Mouse (Mus musculus) kidney, postnatal 14 days (tissue): ENCODE results near the gene 2010315B03Rik.

Experiments used
- DNase-seq: peaks from one replicate; pipeline ENCODE4 v3.0.0; 2022; ENCODE audit warnings: mixed read lengths

2010315B03Rik gene

DNA sequence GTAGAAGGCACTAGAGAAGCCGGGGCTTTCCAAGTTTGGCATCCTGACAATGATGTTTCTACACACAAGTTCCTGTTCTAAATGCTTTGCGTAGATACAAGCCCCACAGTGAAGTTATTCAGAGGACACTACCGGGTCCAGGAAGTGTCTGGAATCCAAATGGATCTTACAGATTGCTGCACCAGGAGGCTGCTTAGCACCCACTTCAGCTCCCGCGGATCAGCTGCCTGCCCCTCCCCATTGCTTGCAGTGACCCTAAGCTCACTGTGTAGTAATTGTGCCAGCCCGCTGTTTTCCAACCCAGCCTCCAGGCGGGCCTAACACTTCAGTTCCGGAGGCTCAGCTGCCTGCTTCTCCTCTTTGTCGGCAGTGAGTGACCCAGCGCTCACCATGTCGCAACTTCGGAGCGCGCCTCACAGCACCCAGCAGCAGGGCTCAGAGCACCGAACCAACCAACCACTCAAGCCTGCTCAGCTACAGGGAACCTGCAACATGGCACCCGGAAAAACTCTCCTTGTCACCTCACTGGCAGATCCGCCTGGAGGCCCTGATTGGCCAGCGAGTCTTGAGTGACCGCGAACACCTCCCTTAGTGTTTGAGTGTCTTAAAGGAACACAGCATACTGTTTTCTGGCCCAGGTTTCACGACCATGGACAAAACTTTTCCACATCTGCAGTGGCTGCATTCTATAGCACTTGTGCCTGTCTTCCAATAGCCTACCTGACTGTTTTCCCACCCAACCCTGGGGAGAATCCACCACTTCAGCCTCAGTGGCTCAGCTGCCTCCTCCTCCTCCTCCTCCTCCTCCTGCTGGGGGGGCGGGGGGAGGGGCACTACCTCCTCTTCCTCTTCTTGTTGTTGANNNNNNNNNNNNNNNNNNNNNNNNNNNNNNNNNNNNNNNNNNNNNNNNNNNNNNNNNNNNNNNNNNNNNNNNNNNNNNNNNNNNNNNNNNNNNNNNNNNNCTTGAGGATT lies at the start of gene 2010315B03Rik:
2010315B03Rik (minus strand) TSS at position 526 of the 972 bp plus-strand sequence.
- peak; percentile 92 for DNase-seq

DNA sequence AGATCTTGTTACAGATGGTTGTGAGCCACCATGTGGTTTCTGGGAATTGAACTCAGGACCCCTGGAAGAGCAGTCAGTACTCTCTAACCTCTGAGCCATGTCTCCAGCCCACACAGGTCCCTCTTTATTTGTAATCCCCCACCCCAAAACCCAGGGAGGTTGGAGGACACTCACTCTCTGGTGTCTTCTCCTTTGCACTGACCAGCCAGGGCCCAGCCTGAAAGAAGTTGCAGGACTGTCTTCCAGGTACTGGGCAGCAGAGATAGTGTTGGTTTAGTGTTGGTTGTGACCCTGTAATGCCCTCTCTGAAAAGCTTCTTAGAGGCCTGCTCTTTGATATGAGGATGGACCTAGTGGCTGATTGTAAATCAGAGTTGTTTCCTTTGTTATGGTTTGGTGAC lies 994 bp downstream of the 2010315B03Rik start:
- no peak for DNase-seq

DNA sequence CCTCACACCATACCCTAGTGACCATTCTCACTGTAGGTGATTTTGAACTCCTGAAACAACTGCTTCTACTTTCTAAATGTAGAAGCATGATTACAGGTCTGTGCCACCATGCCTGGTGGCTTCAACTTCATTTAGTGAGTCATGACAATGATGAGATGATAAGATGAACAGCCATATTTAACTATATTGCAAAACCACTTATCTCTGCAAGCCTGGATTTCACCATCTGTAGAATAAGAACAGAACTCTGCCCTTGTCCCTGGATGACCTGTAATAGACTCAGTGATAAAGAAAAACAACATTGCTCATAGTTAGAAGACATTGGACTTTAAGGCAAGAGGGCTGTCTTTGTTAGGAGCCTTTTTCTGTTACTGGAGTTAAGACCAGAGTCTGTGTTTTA lies 24.2 kb downstream of the 2010315B03Rik start:
- no peak for DNase-seq

DNA sequence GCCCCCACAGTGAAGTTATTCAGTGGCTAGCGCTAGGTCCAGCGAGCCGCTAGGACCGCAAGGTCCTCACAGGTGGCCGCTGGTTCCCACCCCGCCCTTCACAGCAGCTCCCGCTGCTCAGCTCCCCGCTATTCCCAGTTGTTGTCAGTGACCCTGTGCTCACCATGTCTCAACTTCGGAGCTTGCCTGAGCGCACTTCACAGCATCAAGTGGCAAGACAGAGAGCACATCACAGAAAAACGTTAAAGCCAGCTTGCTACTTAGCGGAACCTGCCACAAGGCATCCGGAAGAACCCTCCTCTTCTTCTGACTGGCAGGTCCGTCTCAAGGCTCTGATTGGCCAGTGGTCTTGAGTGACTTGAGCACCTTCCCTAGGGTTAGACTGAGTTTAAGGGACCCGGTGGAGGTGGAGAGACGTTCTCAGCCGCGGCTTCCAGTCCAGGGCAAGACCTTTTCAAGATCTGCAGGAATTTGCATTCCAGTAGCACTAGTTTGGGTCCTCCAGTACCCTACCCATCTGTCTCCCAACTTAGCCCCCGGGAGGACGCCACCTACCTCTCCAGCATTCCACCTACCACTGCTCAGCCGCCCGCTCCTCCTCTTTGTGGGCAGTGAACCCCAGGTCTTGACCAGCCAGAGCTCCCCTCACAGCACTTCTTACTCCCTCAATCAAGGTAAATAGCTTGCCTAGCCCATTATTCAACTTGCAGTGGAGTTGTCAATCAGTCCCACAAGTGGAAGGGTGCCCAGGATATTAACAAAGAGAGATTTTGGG lies 30.4 kb downstream of the 2010315B03Rik start:
- DNase-seq = peak; percentile 92

DNA sequence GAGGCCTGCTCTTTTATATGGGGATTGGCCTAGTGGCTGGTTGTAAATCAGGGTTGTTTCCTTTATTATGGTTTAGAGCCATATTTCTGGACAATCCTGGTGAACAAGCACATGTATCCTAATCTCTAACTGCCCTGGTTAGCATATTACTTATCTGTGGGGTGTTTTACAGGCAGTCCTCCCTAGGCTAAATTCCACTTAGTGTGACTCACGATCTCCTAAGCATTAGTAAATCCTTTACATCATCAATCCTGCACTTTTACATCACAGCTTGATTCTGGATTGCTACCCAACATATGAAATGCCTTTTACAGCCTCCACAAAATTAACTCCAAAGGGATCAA lies 31.1 kb downstream of the 2010315B03Rik start:
- DNase-seq = no peak

DNA sequence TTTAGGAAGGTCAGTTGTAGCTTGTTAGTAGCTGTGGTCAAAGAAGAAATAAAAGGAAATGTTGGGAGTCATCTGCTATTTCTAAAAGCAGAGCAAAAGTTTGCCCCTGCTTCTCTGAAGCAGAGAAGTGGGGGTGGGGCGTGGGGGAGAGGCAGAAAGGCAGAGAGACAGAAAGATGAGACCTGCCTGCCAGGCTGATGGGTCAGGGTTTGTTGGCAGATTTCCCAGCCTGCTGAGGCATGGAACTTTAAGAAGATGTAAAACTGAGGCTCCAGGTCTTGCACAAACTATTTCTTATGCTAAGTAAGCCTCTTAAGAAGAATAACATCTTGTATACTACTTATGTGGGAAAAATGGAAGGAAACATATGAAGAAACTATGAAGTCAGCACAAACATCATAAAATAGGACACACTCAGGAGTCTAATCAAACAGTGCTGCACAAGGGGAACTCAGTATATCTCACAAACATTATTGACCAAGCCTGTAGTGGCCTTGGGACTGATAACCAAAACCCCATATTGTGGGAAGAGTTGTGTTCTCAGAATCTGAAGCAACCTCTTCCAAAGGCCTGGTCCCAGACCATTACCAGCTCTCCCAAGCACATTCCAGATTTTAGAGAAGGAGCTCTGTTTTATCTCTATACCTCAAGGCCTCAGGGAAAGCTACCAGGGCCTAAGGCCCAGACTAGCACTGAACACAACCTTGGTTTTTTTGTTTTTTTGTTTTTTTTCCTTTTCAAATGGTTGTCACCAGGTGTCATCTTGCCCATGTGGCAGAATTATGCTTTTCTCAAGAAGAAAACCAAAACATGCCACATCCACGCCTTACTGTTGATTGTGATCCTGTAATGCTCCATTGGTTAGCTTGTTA lies 31.7 kb downstream of the 2010315B03Rik start:
- DNase-seq = peak; percentile 59

DNA sequence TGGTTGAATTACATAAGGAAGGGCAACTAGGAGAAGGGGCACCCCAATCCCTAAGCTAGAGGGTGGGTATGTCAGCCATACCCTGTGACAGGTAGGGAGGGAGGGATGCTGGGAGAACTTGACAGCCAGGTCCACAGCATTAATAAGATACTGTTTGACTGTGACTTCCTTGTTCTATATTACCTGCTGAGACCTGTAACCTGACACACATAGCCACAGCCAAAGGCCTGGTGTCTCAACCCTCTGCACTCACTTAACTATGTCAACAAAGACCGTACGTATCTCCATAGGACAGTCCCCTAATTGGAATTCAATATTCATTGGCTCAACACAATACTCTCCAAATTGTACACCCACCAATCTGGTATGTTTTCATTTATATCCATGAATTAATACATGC lies 33.2 kb downstream of the 2010315B03Rik start:
- DNase-seq = no peak

DNA sequence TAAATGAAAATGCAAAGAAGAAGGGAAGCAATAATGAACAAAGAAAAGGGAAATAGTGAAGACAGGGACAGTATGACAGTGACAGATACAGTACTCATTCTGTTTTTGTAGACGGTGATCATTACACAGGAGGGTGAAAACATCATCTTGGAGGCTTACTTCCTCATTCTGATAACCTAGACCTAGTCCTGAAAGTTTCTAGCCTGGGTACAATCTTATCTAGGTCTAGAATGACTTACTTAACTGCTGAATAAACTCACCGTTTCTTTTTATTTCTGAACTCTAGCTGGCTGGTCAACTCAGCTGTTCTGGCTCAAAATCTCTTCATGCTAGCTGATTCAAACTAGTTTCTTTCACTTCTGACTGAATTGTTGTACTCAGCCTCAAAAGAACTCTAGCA lies 37.4 kb downstream of the 2010315B03Rik start:
- DNase-seq = no peak

DNA sequence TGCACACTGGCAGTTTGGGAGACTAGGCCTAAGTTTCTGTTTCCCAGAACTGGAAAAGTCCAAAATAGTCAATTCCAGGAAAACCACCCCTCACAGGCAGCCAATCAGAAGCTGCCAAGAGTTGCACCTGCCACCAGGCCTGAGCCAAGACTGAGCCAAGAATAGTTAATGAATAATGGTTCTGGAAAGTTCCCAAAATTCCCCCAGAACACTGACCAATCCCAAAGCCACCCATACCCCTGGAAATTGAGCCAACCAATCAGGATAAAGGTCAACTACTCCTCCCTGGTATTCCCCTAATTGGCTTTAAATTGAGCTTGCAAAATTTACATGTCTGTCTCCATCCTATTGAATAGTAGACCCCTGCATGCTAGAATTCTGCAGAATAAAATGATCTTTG lies 39.3 kb downstream of the 2010315B03Rik start:
- peak; percentile 33 for DNase-seq

DNA sequence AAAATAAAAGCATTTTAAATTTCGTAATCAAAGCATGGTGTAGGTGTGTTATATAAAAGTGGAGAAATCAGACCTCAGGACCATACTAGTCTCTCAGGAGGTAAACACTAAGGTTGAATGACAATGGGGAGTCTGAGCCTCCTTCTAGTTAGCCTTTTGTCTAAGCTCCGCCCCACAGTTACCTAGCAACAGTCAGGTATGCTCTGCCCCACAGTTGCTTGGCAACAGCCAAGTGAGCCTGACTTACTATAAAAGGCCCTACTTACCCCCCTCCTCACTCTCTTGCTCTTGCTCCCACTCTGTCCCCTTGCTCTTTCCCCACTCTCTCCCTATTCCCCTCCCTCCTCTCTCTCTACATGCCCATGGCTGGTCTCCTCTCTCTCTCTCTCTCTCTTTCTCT lies 44.6 kb downstream of the 2010315B03Rik start:
- DNase-seq = peak; percentile 29

DNA sequence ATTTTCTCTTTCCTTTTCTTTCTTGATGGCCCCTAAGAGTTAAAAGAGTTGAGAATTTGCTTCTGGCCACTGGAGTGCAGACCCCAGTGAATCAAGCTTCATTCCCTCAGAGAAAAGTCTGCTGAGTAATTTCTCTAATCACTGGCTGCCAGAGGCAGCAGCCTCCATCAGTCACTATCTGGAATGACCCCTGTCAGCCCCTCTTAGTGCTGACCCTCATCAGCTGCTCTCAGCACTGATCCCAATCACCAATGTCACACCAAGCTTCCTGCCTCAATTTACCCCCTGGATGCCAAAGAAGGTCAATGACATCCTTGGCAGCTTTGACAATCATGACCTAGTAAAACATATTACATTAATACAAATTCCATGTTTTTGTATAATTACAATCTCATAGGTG lies 45.0 kb downstream of the 2010315B03Rik start:
- DNase-seq = no peak

DNA sequence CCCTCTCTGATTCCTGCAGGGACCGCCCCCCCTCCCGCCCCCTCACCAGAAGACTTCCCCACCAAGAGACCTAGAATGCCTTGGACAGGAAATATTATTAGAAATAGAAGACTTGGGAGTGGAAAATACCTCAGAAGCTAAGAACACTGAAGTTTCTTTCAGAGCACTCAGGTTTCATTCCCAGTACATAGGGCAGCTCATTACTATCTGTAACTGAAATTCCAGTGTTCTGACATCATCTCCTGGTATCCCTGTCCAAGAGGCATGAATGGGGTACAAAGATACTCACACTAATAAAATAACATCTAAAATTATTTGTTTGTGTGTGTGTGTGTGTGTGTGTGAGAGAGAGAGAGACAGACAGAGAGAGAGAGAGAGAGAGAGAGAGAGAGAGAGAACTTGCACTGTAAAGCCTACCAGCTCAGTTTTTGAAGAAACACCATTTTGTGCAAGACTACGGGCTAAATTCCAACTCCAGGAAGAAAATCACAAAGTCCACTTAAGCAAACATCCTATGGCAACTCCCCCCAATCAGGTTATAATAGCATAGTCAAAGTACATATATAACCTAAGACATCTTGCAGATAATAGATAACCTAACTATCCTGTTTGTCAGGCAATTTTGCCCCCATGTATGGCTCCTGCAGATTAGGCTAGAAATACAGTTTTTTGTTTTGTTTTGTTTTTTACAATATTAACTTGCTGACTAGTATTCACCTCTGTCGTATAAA lies 49.3 kb downstream of the 2010315B03Rik start:
- DNase-seq = no peak

DNA sequence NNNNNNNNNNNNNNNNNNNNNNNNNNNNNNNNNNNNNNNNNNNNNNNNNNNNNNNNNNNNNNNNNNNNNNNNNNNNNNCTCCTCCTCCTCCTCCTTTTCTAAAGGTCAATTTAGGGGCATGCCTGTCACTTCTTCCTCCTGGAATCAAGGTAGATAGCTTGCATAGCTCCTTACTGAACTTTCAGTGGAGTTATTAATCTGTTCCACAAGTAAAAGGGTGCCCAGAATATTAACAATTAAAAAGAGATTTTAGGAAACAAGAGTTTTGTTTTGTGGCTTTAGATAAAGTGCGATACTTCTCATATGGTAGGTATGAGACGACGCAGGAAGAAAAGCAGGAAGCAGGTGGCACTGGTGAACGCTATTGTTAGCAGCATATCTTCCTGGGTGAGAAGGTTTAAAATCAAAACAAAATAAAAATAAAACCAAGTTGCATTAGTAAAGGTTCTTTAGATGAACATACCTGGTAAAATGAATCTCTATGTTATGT lies 54.4 kb downstream of the 2010315B03Rik start:
- no peak for DNase-seq

DNA sequence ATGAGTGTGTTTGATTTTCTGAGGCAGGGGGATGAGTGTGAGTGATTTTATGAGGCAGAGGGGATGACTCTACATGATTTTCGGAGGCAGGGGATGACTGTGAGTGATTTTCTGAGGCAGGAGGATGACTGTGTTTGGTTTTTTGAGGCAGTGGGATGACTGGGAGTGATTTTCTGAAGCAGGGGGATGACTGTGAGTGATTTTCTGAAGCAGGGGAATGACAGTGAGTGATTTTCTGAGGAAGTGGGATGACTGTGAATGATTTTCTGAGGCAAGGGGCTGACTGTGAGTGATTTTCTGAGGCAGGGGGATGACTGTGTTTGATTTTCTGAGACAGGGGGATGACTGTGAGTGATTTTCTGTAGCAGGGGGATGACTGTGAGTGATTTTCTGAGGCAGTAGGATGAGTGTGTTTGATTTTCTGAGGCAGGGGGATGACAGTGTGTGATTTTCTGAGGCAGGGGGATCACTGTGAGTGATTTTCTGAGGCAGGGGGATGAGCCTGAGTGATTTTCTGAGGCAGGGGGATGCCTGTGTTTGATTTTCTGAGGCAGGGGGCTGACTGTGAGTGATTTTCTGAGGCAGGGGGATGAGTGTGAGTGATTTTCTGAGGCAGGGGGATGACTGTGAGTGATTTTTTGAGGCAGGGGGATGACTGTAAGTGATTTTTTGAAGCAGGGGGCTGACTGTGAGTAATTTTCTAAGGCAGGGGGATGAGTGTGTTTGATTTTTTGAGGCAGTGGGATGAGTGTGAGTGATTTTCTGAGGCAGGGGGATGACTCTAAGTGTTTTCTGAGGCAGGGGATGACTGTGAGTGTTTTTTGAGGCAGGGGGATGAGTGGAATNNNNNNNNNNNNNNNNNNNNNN lies 55.1 kb downstream of the 2010315B03Rik start:
- peak; percentile 43 for DNase-seq

DNA sequence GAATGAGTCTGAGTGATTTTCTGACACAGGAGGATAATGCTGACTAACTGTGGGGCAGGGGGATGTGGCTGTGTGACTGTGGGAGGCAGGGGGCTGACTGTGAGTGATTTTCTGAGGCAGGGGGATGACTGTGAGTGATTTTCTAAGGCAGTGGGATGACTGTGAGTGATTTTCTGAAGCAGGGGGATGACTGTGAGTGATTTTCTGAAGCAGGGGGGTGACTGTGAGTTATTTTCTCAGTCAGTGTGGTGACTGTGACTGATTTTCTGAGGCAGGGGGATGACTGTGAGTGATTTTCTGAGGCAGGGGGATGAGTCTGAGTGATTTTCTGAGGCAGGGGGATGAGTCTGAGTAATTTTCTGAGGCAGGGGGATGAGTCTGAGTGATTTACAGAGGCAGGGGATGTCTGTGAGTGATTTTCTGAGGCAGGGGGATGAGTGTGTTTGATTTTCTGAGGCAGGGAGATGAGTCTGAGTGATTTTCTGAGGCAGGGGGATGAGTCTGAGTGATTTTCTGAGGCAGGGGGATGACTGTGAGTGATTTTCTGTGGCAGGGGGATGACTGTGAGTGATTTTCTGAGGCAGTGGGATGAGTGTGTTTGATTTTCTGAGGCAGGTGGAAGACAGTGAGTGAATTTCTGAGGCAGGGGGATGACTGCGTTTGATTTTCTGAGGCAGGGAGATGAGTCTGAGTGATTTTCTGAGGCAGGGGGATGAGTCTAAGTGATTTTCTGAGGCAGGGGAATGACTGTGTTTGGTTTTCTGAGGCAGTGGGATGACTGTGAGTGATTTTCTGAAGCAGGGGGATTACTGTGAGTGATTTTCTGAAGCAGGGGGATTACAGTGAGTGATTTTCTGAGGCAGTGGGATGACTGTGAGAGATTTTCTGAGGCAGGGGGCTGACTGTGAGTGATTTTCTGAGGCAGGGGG lies 56.0 kb downstream of the 2010315B03Rik start:
- peak; percentile 38 for DNase-seq

DNA sequence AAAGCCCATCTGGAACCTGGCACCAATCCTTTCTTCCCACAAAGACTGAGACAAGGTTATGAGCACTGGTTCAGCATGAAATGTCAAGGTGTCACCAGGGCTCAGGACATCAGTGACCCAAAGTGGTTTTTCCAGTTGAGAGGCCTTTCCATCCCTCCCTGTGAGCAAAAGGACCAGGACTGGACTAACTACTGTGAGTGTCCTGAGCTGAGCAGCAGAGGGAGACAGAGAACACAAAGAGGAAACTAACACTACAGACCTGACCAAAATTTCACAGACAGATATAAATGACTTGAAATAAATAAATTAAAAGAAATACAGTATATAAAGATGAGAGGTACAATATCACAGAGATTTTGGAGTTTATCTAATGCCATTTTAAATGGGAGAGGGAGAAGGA lies 61.1 kb downstream of the 2010315B03Rik start:
- DNase-seq = no peak
